Mouse (Mus musculus) heart, postnatal 4 days (tissue): ENCODE results near the gene Efl1. TPM values are rescaled to one million over a fixed set of nuclear protein-coding genes. Genes with fewer than 3 reads are reported as not detected.

Source experiments
- DNase-seq: peaks from one replicate; pipeline ENCODE4 v3.0.0; 2021
- total RNA-seq, 2 experiments: library from RNA; stranded (reverse); gene quantifications; 2 replicates each; pipeline ENCODE4 v1.2.3; 2021

Efl1 gene
- total RNA-seq: 10 to 100 TPM; 13.6 to 15.0 TPM

- peak; percentile 95 for DNase-seq
Observed at GRCm38 (mm10) chr7:82648353-82649080, at the start of gene Efl1, which contains the start of gene Saxo2. Efl1 (plus strand) TSS chr7:82648614. Saxo2 (minus strand) TSS chr7:82648528.

- DNase-seq: no peak
Observed at GRCm38 (mm10) chr7:82602008-82602407, 46.4 kb upstream of the Efl1 start.

- DNase-seq: no peak
Observed at GRCm38 (mm10) chr7:82605425-82605824, 43.0 kb upstream of the Efl1 start.

- peak; percentile 39 for DNase-seq
Observed at GRCm38 (mm10) chr7:82609629-82610028, 38.8 kb upstream of the Efl1 start.

- peak; percentile 78 for DNase-seq
Observed at GRCm38 (mm10) chr7:82625342-82625741, 23.1 kb upstream of the Efl1 start.

GRCm38 (mm10) chr7:82647183-82647582 lies 1.2 kb upstream of the Efl1 start:
- DNase-seq: no peak

GRCm38 (mm10) chr7:82647909-82648308 lies 505 bp upstream of the Efl1 start:
- no peak for DNase-seq

DNA sequence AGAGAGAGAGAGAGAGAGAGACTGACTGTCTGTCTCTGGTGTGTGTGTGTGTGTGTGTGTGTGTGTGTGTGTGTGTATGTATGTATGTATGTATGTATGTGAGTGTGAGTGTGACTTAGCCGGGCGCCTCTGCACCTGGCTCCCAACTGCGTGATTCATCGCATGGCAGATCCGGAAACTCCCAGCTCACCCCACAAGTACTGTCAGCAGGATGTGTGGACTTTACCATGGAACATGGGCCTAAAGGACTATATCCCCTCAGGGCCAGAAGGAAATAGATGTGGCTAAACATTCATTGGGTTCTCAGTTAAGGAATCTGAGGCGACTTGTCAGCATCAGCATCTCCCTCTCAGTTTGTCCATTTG lies 649 bp downstream of the Efl1 start:
- no peak for DNase-seq

- DNase-seq: no peak
Observed at GRCm38 (mm10) chr7:82664604-82665003, 16.2 kb downstream of the Efl1 start.

GRCm38 (mm10) chr7:82676001-82676400 lies 27.6 kb downstream of the Efl1 start:
- DNase-seq: no peak

GRCm38 (mm10) chr7:82676834-82677233 lies 28.4 kb downstream of the Efl1 start:
- no peak for DNase-seq

- DNase-seq: no peak
Observed at GRCm38 (mm10) chr7:82679901-82680300, 31.5 kb downstream of the Efl1 start.

DNA sequence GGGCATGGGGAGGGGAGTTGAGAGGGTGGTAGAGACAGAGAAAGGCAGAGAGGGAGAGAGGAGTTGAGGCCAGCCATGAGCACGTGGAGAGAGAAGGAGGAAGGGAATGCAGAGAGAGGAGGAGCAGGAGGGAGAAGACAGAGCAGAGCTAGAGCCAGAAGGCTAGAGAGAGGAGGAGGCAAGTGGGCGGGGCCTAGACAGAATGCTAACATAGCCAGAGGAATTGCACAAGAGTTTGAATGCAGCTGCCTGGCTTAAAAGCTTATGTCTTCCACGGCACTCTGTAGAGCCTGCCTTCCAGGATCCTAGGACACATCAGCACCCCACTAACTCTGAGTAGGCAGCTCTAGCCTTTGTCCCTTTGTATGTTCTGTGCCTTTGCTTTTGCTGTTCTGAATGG lies 40.3 kb downstream of the Efl1 start:
- DNase-seq: peak; percentile 31

DNA sequence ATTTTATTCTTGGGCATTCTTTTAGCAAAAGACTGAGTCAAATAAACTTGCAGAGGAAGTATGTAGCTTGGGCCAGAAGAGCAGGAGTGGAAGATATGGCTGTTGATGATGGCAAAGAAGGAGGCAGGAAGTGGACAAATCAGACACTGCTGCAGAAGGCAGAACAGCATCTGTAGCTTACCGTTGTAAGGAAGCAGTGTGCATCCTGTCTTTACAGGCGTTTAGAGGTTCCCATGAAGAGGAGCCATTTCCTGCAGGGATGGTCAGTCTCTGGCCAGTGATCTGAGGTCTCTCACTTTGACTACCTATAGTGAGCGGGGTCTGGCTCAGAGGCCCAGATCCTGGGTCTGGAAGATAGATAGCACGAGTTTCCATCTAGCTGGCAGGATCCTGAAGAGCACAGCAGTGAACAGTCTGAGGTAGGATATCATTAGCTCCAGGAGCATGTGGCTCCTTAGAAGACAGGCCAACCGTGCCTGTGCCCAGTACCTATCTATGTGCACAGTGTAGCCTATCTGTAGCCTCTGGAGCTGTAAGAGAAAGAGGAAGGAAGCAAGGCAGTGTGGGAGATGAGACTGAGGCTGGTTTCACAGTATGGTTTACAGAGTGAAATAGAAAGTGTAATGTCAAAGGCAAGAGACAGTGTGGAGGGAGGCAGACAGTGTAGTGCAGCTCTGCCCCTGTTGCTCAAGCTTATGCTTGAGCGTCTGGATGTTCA lies 42.8 kb downstream of the Efl1 start:
- no peak for DNase-seq

- no peak for DNase-seq
Observed at GRCm38 (mm10) chr7:82697668-82698067, 49.3 kb downstream of the Efl1 start.

- no peak for DNase-seq
Observed at GRCm38 (mm10) chr7:82698968-82699367, 50.6 kb downstream of the Efl1 start.

DNA sequence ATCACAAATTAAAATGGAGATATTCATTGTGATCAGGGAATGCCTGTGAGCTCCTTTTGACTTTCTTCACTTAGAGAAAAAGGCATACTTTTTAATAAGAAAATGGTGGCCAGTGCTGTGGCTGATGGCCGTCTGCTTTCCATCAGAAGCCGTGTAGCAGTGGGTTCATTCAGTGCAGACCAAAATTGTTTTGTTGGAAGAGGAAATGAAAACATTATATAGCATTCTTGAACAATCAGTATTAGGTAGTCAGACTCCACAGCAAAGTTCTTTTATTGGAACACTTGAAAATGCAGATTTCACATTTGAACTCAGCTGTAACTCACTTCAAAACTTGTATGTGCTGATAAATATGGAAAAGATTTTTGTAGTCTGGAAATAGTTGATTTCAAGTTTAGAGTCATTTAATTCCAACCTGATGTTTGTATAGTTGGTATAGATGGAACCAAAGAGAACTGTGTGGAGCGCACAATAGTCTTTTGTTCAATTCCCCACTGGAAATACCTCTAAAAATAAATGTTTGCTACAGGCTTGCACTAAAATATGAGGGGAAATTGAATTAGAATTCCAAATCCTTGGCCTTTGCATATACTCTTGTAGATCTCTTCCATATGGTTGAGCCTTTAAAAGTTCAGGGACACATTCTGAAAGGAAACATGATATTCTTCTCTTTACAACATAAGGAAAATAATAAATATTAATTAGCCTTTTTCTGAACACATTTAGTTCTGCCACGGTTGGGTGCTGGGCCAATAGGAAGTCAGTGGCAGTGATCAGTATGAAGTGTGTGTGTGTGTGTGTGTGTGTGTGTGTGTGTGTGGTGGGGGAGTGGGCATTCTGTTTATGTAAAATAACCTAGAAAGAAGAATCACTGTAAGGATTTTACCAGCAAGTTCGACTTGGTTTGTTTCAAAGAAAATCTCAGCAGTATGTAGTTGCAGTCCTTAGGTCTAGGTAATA lies 54.2 kb downstream of the Efl1 start:
- DNase-seq: no peak

DNA sequence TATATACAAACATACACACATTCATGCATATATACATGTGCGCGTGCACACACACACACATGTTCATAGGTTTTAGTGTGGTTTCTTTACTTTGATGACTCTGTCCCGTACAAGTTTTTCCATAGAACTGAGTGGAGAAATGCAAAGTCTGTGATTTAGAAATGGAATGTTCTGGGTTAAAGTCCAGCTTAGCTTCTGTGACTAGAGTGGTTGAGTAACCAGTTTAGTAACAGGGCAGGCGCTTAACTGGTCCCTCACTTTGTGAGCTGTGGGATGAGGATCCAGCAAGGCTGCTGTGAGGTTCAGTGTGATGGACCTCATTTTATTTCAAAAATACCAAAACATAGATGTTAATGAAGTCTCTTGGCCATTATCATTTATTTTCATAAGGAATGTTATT lies 60.8 kb downstream of the Efl1 start:
- no peak for DNase-seq

- peak; percentile 57 for DNase-seq
Observed at GRCm38 (mm10) chr7:82715210-82715911, 66.9 kb downstream of the Efl1 start.

GRCm38 (mm10) chr7:82715912-82716601 lies 67.6 kb downstream of the Efl1 start:
- no peak for DNase-seq

DNA sequence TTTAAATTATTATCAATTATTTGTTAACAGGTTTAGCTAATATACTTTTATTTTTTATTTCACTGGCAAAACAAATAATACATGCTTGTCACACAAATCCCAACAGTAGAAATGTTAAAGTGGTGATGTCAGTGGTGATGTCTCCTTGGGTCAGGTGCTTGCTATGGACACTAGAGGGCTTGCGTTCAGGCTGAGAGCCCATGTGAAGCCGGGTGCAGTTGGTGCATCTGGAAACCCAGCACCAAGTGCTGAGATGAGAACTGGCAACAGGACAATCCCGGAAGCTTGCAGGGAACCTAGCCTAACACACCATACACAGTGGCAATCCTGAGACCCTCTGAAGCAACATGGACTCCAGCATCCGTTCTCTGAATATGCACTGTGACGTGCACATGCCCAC lies 70.9 kb downstream of the Efl1 start:
- DNase-seq: peak; percentile 52

DNA sequence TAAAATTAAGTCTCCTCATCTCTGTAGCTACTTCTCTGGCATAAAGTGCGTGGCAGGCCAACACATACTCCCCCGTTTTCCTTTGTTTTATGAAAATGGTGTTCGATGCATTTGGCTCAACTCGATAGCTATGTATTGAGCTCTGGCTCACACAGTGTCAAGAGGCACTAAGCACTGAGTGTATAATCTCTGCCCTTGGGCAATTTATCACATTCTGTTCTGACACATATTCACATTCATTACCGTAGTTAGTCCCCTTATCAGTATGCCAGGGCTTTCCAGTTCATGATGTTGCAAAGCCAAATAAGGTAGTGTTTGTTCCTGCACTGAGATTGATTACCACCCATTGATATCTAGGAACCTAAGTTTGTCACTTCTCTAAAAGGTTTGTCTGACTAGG lies 71.3 kb downstream of the Efl1 start:
- no peak for DNase-seq
